Mouse (Mus musculus) lung, postnatal 0 days (tissue): ENCODE measurements around the gene Capn7.

ENCODE experiments used
- CTCF ChIP-seq: IDR thresholded peaks from 2 replicates; pipeline ENCODE4 v1.5.1; 2016; ENCODE audit warnings: antibody characterized with exemption, mild to moderate bottlenecking
- EP300 ChIP-seq: IDR thresholded peaks from 2 replicates; pipeline ENCODE4 v1.6.1; 2016; ENCODE audit warnings: antibody characterized with exemption, mild to moderate bottlenecking, control low read depth

DNA sequence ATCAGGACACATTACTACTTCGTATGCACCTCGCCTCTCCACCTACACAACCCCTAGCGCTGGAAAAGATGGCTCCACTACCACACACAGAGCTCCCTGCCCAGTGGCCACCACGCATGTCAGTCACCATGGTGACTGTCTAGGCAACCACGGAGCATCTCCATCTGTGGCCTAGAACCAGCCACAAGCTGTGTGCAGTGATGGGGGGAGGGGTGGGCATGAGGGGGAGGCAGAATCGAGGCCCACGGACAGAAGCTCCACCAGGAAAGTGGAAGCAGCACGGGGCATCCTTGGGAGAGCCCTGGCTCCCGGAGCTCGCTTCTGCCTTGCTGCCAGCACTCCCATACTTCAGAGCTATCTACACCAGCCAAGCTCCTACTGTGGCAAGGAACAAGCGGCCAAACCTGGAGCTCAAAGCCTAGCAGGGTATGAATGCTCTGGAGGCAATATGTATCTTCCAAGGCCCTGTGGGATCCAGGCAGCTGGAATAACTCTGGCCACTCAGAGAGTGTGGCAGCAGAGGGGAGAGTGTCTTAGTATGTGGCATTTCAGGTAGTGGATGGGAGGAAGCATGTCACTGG is 47.1 kb downstream of the Capn7 start:
- no peak for TF ChIP-seq EP300
- no peak for TF ChIP-seq CTCF
